Mouse (Mus musculus) lung, embryonic 14.5 days (tissue): ENCODE results near the gene Pygl. TPM values are rescaled to one million over a fixed set of nuclear protein-coding genes. Genes with fewer than 3 reads are reported as not detected.
A peak's percentile ranks its signal among the peaks of the same experiment; 100 is the strongest.
"Not testable (repeated sequence)": the region's sequence is repeated elsewhere in the genome, so short reads cannot be mapped to it uniquely, and the experiment has no call there.

ENCODE experiments used
- ATAC-seq: fragments of 200-750 bp; cut with Nextera tagmentation; 2 replicates; pipeline ENCODE4 v1.8.0; 2017; ENCODE audit warnings: mild to moderate bottlenecking, moderate TSS enrichment, moderate library complexity; ENCODE audit not compliant: insufficient read depth
- DNase-seq: peaks from one replicate; pipeline ENCODE4 v3.0.0-alpha.2; 2015
- H3K27ac ChIP-seq: fragments of 300-500 bp; sonication (generic); 2 replicates; pipeline ENCODE4 v1.5.1; 2014; ENCODE audit warnings: low read depth, mild to moderate bottlenecking, moderate library complexity
- H3K27me3 ChIP-seq: fragments of 300-500 bp; sonication (generic); 2 replicates; pipeline ENCODE4 v1.6.1; 2014; ENCODE audit warnings: low read length, control low read depth; ENCODE audit not compliant: insufficient read depth
- H3K36me3 ChIP-seq: fragments of 300-500 bp; sonication (generic); 2 replicates; pipeline ENCODE4 v1.6.1; 2014; ENCODE audit warnings: control low read depth; ENCODE audit not compliant: insufficient read depth
- H3K4me1 ChIP-seq: fragments of 300-500 bp; sonication (generic); 2 replicates; pipeline ENCODE4 v1.6.1; 2014; ENCODE audit warnings: antibody characterized with exemption, control low read depth; ENCODE audit not compliant: insufficient read depth
- H3K4me2 ChIP-seq: fragments of 300-500 bp; sonication (generic); 2 replicates; pipeline ENCODE4 v1.6.1; 2014; ENCODE audit warnings: mild to moderate bottlenecking
- H3K4me3 ChIP-seq: fragments of 300-500 bp; sonication (generic); 2 replicates; pipeline ENCODE4 v1.5.1; 2014; ENCODE audit warnings: low read depth, low read length
- H3K9ac ChIP-seq: fragments of 300-500 bp; sonication (generic); 2 replicates; pipeline ENCODE4 v1.6.1; 2014
- H3K9me3 ChIP-seq: fragments of 300-500 bp; sonication (generic); 2 replicates; pipeline ENCODE4 v1.6.1; 2016; ENCODE audit warnings: low read depth, low read length, control low read depth
- CTCF ChIP-seq: IDR thresholded peaks from 2 replicates; pipeline ENCODE4 v1.5.1; 2016; ENCODE audit warnings: antibody characterized with exemption, low read depth
- WGBS: fragments of 180-500 bp; shearing (Covaris S2); extraction: QIAGEN DNeasy Blood & Tissue Kit; methylation state at CpG from one replicate; pipeline ENCODE4 v1.1.7; 2014; 5-methylcytosine and 5-hydroxymethylcytosine counted together
- polyA plus RNA-seq: library from polyadenylated mRNA; unstranded; fragments of >200 nt; fragmentation: Nextera tagmentation; extraction: Ambion mirVana; gene quantifications from 2 replicates; pipeline ENCODE4 v1.2.1, GENCODE M21; 2014

Pygl gene
- polyA plus RNA-seq, 1 experiment from 2014 or later = 39.0 TPM

DNA sequence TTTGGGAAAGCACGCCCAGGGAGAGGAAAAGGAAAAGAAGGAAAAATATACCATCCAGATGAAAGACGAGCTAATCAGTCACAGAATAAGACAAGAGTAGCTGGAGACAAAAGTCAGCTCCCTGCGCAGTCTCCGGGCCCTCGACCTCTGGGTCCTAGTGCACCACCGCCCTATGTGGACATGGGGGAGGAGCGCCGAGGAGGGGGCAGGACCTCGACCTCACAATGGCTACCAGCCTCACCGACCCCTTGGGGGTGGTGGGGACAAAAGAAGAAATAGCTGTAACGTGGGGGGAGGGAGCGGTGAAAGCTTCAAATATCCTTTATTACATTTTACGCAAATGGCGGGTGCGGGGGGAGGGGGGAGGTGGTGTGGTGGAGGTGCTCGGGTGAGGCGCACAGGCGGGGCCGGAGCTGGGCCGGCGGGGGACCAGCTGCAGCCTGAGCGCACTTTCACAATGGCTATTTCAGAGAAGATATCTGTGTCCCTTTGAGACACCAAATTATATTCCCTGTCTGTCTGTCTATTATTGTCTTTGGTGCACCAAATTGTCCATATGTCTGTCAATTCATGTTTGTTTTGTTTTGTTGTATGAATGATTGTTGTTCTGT is 47.0 kb downstream of the Pygl start:
- Histone ChIP-seq H3K36me3 (no peaks in the 10 kb centered on the region), H3K27me3 (no peaks in the 10 kb centered on the region), H3K27ac (no peak overlapping the region), H3K9ac (no peak overlapping the region), H3K4me3 (no peak overlapping the region), H3K4me2 (no peak overlapping the region), H3K4me1 (no peaks in the 10 kb centered on the region), H3K9me3 (peaks cover 10% of the 10 kb centered on the region; the same call in 1 of the 2 replicates)
- WGBS = 89% methylated on average over 22 of the region's 22 CpGs
- no peak for ATAC-seq
- no peak for TF ChIP-seq CTCF
- DNase-seq = no peak

GRCm38 (mm10) chr12:70183507-70183906 is 47.8 kb downstream of the Pygl start:
- H3K27me3 ChIP-seq, H3K4me3 ChIP-seq, H3K4me2 ChIP-seq, H3K4me1 ChIP-seq, H3K27ac ChIP-seq, H3K9ac ChIP-seq, DNase-seq, H3K36me3 ChIP-seq, ATAC-seq, H3K9me3 ChIP-seq: not testable (repeated sequence)
- WGBS = 93% methylated on average over 8 of the region's 8 CpGs

DNA sequence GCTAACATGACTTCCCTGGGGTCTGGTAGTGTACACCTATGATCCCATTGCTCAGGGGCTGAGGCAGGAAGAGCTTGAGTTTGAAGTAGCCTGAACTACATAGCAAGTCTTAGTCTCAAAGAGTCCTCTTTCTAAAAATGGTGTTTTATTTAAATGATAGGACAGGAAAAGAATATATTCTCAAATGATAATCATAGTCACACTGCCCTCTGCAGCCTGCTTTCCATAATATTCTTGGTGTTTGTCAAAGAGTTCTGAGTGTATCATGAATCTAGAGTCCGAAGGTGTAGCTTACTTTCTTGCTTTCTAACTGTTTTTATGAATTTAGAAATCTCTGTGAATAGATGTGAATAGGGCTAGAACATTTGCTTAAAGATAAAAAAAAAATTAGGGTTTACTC is 61.3 kb downstream of the Pygl start:
- no peaks in the 10 kb centered on the region for H3K4me1 ChIP-seq
- no peak overlapping the region for H3K4me3 ChIP-seq
- no peaks in the 10 kb centered on the region for H3K27me3 ChIP-seq
- TF ChIP-seq CTCF = peak; percentile 3; the same call in 1 of the 2 replicates
- ATAC-seq = no peak
- H3K36me3 ChIP-seq = no peaks in the 10 kb centered on the region
- H3K9me3 ChIP-seq = no peaks in the 10 kb centered on the region
- no peak overlapping the region for H3K27ac ChIP-seq
- no peak overlapping the region for H3K4me2 ChIP-seq
- no peak overlapping the region for H3K9ac ChIP-seq
- peak; percentile 41 for DNase-seq
- 67% methylated on average over 1 of the region's 1 CpGs for WGBS

DNA sequence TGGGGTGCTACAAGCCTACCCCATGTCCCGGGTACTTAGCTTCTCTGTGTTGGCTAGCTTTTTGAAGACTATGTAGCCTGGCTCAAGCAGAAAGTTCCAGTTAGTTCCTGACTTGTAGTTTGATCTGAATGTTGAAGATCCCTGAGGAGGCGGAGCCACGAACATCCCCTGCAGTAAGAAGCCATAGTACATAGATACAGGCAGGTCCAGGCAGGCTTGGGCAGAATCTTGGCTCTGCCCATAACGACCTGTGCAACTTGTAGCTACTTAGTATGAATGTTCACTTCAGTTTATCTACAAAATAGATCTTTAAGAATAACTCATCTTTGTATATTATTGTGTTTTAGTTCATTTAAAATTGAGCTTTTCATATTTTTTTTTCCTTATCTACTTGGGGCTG is 63.3 kb downstream of the Pygl start:
- WGBS = 82% methylated on average over 4 of the region's 4 CpGs
- TF ChIP-seq CTCF = no peak
- H3K36me3 ChIP-seq = no peaks in the 10 kb centered on the region
- no peak for DNase-seq
- no peak overlapping the region for H3K4me3 ChIP-seq
- ATAC-seq = no peak
- no peak overlapping the region for H3K4me2 ChIP-seq
- H3K4me1 ChIP-seq = no peaks in the 10 kb centered on the region
- no peak overlapping the region for H3K9ac ChIP-seq
- no peaks in the 10 kb centered on the region for H3K27me3 ChIP-seq
- H3K9me3 ChIP-seq = no peaks in the 10 kb centered on the region
- H3K27ac ChIP-seq = no peak overlapping the region

DNA sequence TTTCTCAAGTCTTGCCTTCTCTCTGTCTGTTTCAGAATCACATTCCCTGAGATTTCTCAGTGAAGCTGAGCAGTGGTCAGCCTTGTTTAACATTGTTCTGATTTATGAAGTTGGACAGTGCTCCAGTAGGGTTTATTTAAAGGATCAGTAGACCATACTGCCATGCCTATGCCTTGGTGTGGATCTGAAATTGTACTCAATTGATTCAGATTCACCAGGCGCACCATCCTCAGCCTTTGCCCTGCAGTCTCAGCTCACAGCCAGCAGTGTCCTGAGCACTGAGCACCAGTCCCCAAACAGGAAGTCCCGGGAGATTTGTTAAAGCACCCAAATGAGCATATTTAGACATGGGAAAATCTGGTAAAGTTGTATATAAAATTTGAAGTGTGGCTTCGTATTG is 66.5 kb downstream of the Pygl start:
- Histone ChIP-seq H3K9me3 (no peaks in the 10 kb centered on the region), H3K4me2 (no peak overlapping the region), H3K27ac (no peak overlapping the region), H3K9ac (no peak overlapping the region), H3K4me1 (0 out of 2 replicates have a peak, but pooled peaks cover 3% of the 10 kb centered on the region), H3K27me3 (no peaks in the 10 kb centered on the region), H3K36me3 (no peaks in the 10 kb centered on the region), H3K4me3 (no peak overlapping the region)
- no peak for TF ChIP-seq CTCF
- DNase-seq (no peak), ATAC-seq (no peak)
- 55% methylated on average over 3 of the region's 3 CpGs for WGBS

GRCm38 (mm10) chr12:70161057-70161456 is 70.2 kb downstream of the Pygl start:
- H3K36me3 ChIP-seq = no peaks in the 10 kb centered on the region
- 0 out of 2 replicates have a peak, but pooled peaks cover 3% of the 10 kb centered on the region for H3K4me1 ChIP-seq
- no peak overlapping the region for H3K4me2 ChIP-seq
- DNase-seq (peak; percentile 84), ATAC-seq (peak; percentile 69; the same call in 1 of the 2 replicates)
- H3K4me3 ChIP-seq = no peak overlapping the region
- H3K27ac ChIP-seq = no peak overlapping the region
- no peak for TF ChIP-seq CTCF
- H3K27me3 ChIP-seq = no peaks in the 10 kb centered on the region
- H3K9me3 ChIP-seq = no peaks in the 10 kb centered on the region
- no peak overlapping the region for H3K9ac ChIP-seq
- WGBS = 34% methylated on average over 5 of the region's 5 CpGs

DNA sequence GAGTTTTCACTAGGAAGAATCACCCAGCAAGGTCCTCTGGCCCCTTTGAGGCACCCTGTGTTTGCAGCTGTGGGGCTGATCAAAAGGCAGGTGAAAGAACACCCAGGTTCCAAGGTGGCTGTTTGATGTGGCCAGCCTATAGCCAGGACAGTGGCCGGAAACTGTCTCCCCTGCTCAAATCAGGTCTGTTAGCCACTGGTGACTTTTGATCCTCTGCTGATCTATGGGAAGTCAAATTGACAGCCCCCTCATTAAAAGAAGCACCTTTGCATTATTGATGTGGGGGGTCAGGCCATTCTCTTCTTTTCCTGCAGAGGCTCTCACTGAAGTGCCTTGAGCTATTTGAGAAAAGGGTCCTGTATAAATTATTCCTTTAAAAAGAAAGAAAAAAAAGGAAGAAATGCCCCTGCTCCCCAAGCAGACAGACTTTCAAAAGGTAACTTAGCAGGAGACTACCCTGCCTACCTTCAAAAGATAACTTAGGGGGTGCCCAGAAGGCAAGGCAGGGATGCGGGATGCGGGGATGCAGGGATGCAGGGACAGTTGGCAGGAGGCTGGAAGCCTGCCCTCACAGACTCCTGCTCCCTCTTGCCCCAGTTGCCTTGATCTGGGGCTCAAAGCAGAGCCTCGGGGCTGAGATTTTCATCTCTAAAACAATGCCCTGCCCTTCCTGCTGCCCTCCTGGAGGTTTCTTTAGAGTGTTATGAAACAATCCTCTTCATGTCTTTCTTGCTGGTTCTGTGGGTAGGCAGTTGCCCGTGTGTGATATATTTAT is 73.8 kb downstream of the Pygl start:
- Histone ChIP-seq H3K27ac (no peak overlapping the region), H3K4me3 (no peak overlapping the region), H3K4me2 (no peak overlapping the region), H3K9me3 (no peaks in the 10 kb centered on the region), H3K36me3 (no peaks in the 10 kb centered on the region), H3K4me1 (0 out of 2 replicates have a peak, but pooled peaks cover 3% of the 10 kb centered on the region), H3K27me3 (no peaks in the 10 kb centered on the region), H3K9ac (no peak overlapping the region)
- ATAC-seq = no peak
- no peak for DNase-seq
- no peak for TF ChIP-seq CTCF
- 53% methylated on average over 5 of the region's 5 CpGs for WGBS
